ENCODE assay signal across 1 mouse cellular context in the genomic region with DNA sequence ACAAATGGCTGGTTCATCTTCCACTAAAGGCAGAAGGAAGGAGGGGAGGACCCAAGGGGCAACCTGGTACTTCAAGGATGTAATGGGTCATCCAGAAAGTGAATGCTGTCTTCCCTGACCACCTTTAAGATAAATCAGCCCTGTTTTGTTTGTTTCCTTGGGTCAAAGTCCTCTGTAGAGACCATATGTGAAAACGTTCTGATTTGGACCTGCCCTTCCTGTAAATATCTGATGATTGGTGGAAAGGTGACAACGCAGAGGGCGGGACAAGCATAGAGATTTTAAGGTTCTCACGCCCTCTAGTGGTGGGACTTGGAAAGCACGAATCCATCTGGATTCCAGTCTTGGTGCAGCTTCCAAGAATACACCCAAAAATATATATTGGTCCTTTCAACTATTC.
A peak's percentile ranks its signal among the peaks of the same experiment; 100 is the strongest.
TF ChIP-seq lines count a peak whose summit lies in the region.

No protein-coding gene starts in this region.

TF ChIP-seq in C2C12, 6 proteins besides CTCF, POLR2A, EP300 and RAD21:
- TF ChIP-seq MAX (IDR thresholded peaks at IDR 0.05) (peak; percentile 12), FOSL1 (IDR thresholded peaks at IDR 0.05; ENCODE audit: insufficient read depth, low read length, poor library complexity, severe bottlenecking) (no peak)
